Mouse (Mus musculus) layer of hippocampus, postnatal 10 days (tissue): ENCODE data around the gene Elf3. TPM values are rescaled to one million over a fixed set of nuclear protein-coding genes. Genes with fewer than 3 reads are reported as not detected.
"Not testable (repeated sequence)": the region's sequence is repeated elsewhere in the genome, so short reads cannot be mapped to it uniquely, and the experiment has no call there.

Experiments used
- DNase-seq, 2 experiments: peaks; one replicate each; pipeline ENCODE4 v3.0.0; 2021; ENCODE audit warnings: low spot score in 2 of 2
- total RNA-seq, 2 experiments: library from RNA; stranded (reverse); gene quantifications; 2 replicates each; pipeline ENCODE4 v1.2.3; 2021

Elf3 gene
- total RNA-seq, 2 experiments from 2014 or later = not detected

- no peak for DNase-seq
These were observed 21.1 kb downstream of the Elf3 start for GRCm38 (mm10) chr1:135237131-135237851.

- DNase-seq = no peak
These were observed 23.6 kb downstream of the Elf3 start for GRCm38 (mm10) chr1:135234771-135235170.

GRCm38 (mm10) chr1:135233961-135234360 is 24.4 kb downstream of the Elf3 start:
- DNase-seq = no peak

GRCm38 (mm10) chr1:135231878-135232277 is 26.5 kb downstream of the Elf3 start:
- not testable (repeated sequence) for DNase-seq

- DNase-seq = no peak
These were observed 30.9 kb downstream of the Elf3 start for GRCm38 (mm10) chr1:135227339-135227950.

- DNase-seq = no peak
These were observed 33.3 kb downstream of the Elf3 start for GRCm38 (mm10) chr1:135224981-135225604.

- DNase-seq = no peak
These were observed 34.2 kb downstream of the Elf3 start for GRCm38 (mm10) chr1:135224147-135224546.

- DNase-seq = no peak
These were observed 40.6 kb downstream of the Elf3 start for GRCm38 (mm10) chr1:135217607-135218233.

GRCm38 (mm10) chr1:135213772-135214640 is 44.4 kb downstream of the Elf3 start:
- no peak for DNase-seq

GRCm38 (mm10) chr1:135210421-135210820 is 47.9 kb downstream of the Elf3 start:
- DNase-seq = no peak

- DNase-seq = no peak
These were observed 49.7 kb downstream of the Elf3 start for GRCm38 (mm10) chr1:135208716-135209115.

- no peak for DNase-seq
These were observed 51.6 kb downstream of the Elf3 start for GRCm38 (mm10) chr1:135206586-135207339.

- DNase-seq = no peak
These were observed 53.1 kb downstream of the Elf3 start for GRCm38 (mm10) chr1:135205257-135205656.

GRCm38 (mm10) chr1:135204196-135205126 is 53.9 kb downstream of the Elf3 start:
- DNase-seq = no peak

Other genes with a start within 250 kb of the Elf3 start
- gene Lgr6, start 153.3 kb downstream of the Elf3 start, total RNA-seq = 1 to 10 TPM; 1.4 to 1.8 TPM
- gene Ptpn7, start 125.9 kb downstream of the Elf3 start, total RNA-seq = under 1 TPM; 0.11 to 0.14 TPM
- gene Arl8a, start 111.7 kb downstream of the Elf3 start, total RNA-seq = 100 to 1,000 TPM; 393 to 420 TPM
- 100 to 1,000 TPM; 120 to 129 TPM for gene Gpr37l1, start 90.9 kb downstream of the Elf3 start, total RNA-seq
- gene Rnpep, start 25.5 kb upstream of the Elf3 start, total RNA-seq = 10 to 100 TPM; 52.2 to 54.7 TPM
- 100 to 1,000 TPM; 154 to 163 TPM for gene Timm17a, start 55.2 kb upstream of the Elf3 start, total RNA-seq
- gene Lmod1, start 66.2 kb upstream of the Elf3 start, total RNA-seq = under 1 TPM; 0.30 to 0.62 TPM
- gene Shisa4, start 116.7 kb upstream of the Elf3 start, total RNA-seq = 100 to 1,000 TPM in 1 of 2 experiments, 10 to 100 TPM in 1; 99.4 to 105 TPM
- 100 to 1,000 TPM; 152 to 165 TPM for gene Ipo9, start 171.9 kb upstream of the Elf3 start, total RNA-seq